Mouse (Mus musculus) limb, embryonic 13.5 days (tissue): ENCODE results near the gene Rpl13. TPM values are rescaled to one million over a fixed set of nuclear protein-coding genes. Genes with fewer than 3 reads are reported as not detected.
A peak's percentile ranks its signal among the peaks of the same experiment; 100 is the strongest.

Experiments used
- ATAC-seq: fragments of 200-750 bp; cut with Nextera tagmentation; 2 replicates; pipeline ENCODE4 v1.8.0; 2017; ENCODE audit warnings: low read depth, moderate number of reproducible peaks, moderate TSS enrichment; ENCODE audit not compliant: low FRiP score
- H3K27ac ChIP-seq: fragments of 300-500 bp; sonication (generic); 2 replicates; pipeline ENCODE4 v1.5.1; 2015; ENCODE audit warnings: inconsistent platforms, mild to moderate bottlenecking, moderate library complexity
- H3K27me3 ChIP-seq: fragments of 300-500 bp; sonication (generic); 2 replicates; pipeline ENCODE4 v1.6.1; 2015; ENCODE audit warnings: mild to moderate bottlenecking, inconsistent platforms
- H3K36me3 ChIP-seq: fragments of 300-500 bp; sonication (generic); 2 replicates; pipeline ENCODE4 v1.6.1; 2015; ENCODE audit warnings: inconsistent platforms, mild to moderate bottlenecking, moderate library complexity
- H3K4me1 ChIP-seq: fragments of 300-500 bp; sonication (generic); 2 replicates; pipeline ENCODE4 v1.6.1; 2015; ENCODE audit warnings: inconsistent platforms
- H3K4me2 ChIP-seq: fragments of 300-500 bp; sonication (generic); replicated peaks from 2 replicates; pipeline ENCODE4 v1.6.1; 2015; ENCODE audit warnings: inconsistent platforms, mild to moderate bottlenecking, moderate library complexity
- H3K4me3 ChIP-seq: fragments of 300-500 bp; sonication (generic); 2 replicates; pipeline ENCODE4 v1.5.1; 2015; ENCODE audit warnings: moderate library complexity, mild to moderate bottlenecking, inconsistent platforms
- H3K9ac ChIP-seq: fragments of 300-500 bp; sonication (generic); 2 replicates; pipeline ENCODE4 v1.6.1; 2015; ENCODE audit warnings: mild to moderate bottlenecking, inconsistent platforms
- H3K9me3 ChIP-seq: fragments of 300-500 bp; sonication (generic); 2 replicates; pipeline ENCODE4 v1.6.1; 2016; ENCODE audit warnings: inconsistent platforms
- WGBS: fragments of 180-500 bp; shearing (Covaris S2); methylation state at CpG from one replicate; pipeline ENCODE4 v1.1.7; 2015; 5-methylcytosine and 5-hydroxymethylcytosine counted together
- microRNA-seq: library from miRNA; unstranded; fragments of <30 nt; microRNA quantifications from one replicate; pipeline ENCODE4, GENCODE M21; 2016
- polyA plus RNA-seq: library from polyadenylated mRNA; unstranded; fragments of >200 nt; fragmentation: Nextera tagmentation; extraction: Ambion mirVana; gene quantifications from 2 replicates; pipeline ENCODE4 v1.2.1, GENCODE M21; 2015

The Rpl13 gene
- polyA plus RNA-seq, 1 experiment from 2014 or later, result 1,469 TPM

DNA sequence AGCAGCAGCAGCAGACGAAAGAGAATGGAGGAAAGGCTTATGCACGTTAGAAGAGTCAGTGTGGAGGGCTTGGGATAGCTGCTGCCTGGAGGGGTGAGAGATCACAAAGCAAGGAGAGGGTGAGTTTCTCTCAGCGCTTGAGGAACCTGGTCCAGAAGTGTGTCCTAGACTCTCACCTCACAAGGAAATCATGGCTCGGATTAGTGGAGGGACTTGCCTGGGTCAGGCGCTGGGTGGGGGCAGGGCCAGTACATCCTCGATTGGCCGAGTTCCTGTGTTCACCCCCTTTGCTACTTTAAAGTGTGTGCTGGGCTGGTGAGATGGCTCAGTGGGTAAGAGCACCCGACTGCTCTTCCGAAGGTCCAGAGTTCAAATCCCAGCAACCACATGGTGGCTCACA lies 33.7 kb downstream of the Rpl13 start:
- Histone ChIP-seq H3K36me3 (no peaks in the 10 kb centered on the region), H3K4me1 (peaks cover 25% of the 10 kb centered on the region), H3K9ac (no peak overlapping the region), H3K27ac (no peak overlapping the region), H3K4me3 (no peak overlapping the region), H3K4me2 (no peak overlapping the region), H3K27me3 (no peaks in the 10 kb centered on the region), H3K9me3 (peaks cover 4% of the 10 kb centered on the region; the same call in 1 of the 2 replicates)
- no peak for ATAC-seq
- 51% methylated on average over 9 of the region's 9 CpGs for WGBS

GRCm38 (mm10) chr8:123136287-123136686 lies 34.1 kb downstream of the Rpl13 start:
- Histone ChIP-seq H3K9ac (no peak overlapping the region), H3K4me1 (peaks cover 25% of the 10 kb centered on the region), H3K36me3 (no peaks in the 10 kb centered on the region), H3K9me3 (peaks cover 4% of the 10 kb centered on the region; the same call in 1 of the 2 replicates), H3K4me2 (no peak overlapping the region), H3K27me3 (no peaks in the 10 kb centered on the region), H3K27ac (peak overlapping the region; percentile 48; the same call in 1 of the 2 replicates), H3K4me3 (no peak overlapping the region)
- no peak for ATAC-seq
- WGBS, result 83% methylated on average over 9 of the region's 9 CpGs

DNA sequence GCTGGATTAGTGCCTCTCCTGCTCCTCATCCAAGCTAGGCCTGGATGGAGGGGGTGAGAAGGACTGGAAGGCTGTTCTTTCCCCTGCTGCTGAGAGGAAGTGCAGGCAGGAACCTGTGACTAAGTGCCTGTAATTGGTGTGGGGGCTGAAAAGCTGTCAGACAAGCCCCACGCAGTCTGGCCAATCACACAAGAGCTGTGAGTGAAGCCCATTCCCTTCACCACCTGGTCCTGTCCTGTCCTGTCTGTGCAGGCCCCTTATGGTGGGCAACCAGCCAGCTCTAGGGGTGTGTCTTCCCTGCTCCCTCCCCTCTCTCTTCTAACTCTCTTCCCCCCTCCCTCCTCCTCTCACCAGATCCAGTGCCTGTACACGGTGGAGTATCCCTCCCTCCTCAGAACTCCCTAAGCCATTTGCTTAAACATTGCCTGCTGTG lies 35.5 kb downstream of the Rpl13 start:
- 0 out of 2 replicates have a peak overlapping the region, but pooled peaks have one; percentile 7 for H3K4me2 ChIP-seq
- H3K9me3 ChIP-seq, result peaks cover 4% of the 10 kb centered on the region; the same call in 1 of the 2 replicates
- peak overlapping the region; percentile 85 for H3K27ac ChIP-seq
- peak; percentile 95 for ATAC-seq
- H3K4me3 ChIP-seq, result no peak overlapping the region
- H3K27me3 ChIP-seq, result no peaks in the 10 kb centered on the region
- 0% methylated on average over 2 of the region's 2 CpGs for WGBS
- peak overlapping the region; percentile 50; the same call in 1 of the 2 replicates for H3K9ac ChIP-seq
- H3K4me1 ChIP-seq, result peaks cover 35% of the 10 kb centered on the region
- no peaks in the 10 kb centered on the region for H3K36me3 ChIP-seq

DNA sequence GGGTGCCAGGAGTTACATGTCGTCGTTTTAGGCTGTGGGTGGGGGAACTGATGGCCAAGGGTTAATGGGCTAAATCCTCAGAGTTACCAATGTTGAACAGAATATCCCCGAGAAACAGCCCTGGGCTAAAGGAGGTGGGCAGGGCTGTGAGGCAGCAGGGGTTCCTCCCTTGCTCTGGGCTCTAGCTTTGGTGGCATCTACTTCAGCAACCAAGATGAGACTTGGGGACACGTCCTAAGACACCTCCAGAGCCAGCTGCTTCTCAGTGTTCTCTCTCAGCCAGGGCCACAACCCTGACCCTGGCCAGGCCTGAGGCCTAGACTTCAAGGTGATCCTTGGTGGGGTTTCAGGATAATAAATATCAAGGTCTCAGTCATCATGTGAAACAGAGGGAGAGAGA lies 36.6 kb downstream of the Rpl13 start:
- H3K27ac ChIP-seq, result no peak overlapping the region
- no peak for ATAC-seq
- 43% methylated on average over 4 of the region's 4 CpGs for WGBS

GRCm38 (mm10) chr8:123141741-123142462 lies 39.8 kb downstream of the Rpl13 start:
- ATAC-seq, result no peak
- H3K4me1 ChIP-seq, result peaks cover 29% of the 10 kb centered on the region
- no peaks in the 10 kb centered on the region for H3K27me3 ChIP-seq
- no peak overlapping the region for H3K9ac ChIP-seq
- H3K4me3 ChIP-seq, result no peak overlapping the region
- no peak overlapping the region for H3K4me2 ChIP-seq
- WGBS, result 59% methylated on average over 14 of the region's 14 CpGs
- no peaks in the 10 kb centered on the region for H3K36me3 ChIP-seq
- H3K9me3 ChIP-seq, result no peaks in the 10 kb centered on the region
- H3K27ac ChIP-seq, result peak overlapping the region; percentile 48

More for the DNA sequence above, 36.6 kb downstream of the Rpl13 start:
- H3K4me2 ChIP-seq, result no peak overlapping the region
- H3K9ac ChIP-seq, result no peak overlapping the region
- no peaks in the 10 kb centered on the region for H3K36me3 ChIP-seq
- H3K9me3 ChIP-seq, result no peaks in the 10 kb centered on the region
- no peaks in the 10 kb centered on the region for H3K27me3 ChIP-seq
- H3K4me1 ChIP-seq, result peaks cover 35% of the 10 kb centered on the region
- no peak overlapping the region for H3K4me3 ChIP-seq

DNA sequence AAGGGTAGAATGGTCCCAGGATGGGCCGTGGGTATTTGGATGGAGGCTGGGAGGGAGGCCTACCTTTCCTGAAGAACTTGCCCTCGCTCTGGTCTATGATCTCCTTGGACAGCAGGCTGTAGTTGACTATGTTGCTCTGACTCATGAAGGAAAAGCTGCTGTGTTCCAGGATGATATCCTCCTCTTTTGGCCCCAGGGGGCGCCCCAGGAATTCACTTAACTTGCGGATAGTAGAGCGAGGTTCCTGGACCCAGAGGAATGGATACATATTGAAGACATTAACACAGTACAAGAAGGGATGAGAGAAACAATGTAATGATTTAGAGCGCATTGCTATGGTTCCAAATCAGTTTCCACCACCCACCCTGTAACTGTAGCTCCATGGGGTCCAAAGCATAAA lies 43.1 kb downstream of the Rpl13 start:
- WGBS, result 55% methylated on average over 6 of the region's 6 CpGs
- no peaks in the 10 kb centered on the region for H3K36me3 ChIP-seq
- H3K27me3 ChIP-seq, result no peaks in the 10 kb centered on the region
- no peak overlapping the region for H3K4me2 ChIP-seq
- no peak overlapping the region for H3K4me3 ChIP-seq
- no peak overlapping the region for H3K9ac ChIP-seq
- no peaks in the 10 kb centered on the region for H3K9me3 ChIP-seq
- no peak overlapping the region for H3K27ac ChIP-seq
- peaks cover 9% of the 10 kb centered on the region; the same call in 1 of the 2 replicates for H3K4me1 ChIP-seq
- no peak for ATAC-seq

DNA sequence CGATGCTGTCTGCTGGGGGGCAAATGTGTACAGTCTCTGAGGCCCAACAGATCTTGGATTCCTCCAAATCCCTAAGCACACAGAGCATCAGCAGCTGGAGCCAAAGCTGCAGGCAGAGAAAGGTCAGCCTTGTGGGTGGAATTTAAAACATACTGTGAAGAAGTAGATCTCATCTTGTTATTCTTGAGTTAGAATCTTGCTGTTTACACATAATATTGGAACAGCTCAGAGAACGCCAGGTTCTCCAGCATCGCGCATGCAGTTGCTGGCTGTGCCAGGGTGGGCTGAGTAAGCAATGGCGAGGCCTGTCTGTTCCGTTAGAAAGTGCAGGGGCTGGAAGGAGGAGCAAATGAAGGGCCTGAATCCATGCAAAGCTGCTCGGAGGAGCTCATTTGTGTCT lies 44.2 kb downstream of the Rpl13 start:
- H3K4me1 ChIP-seq, result peaks cover 9% of the 10 kb centered on the region; the same call in 1 of the 2 replicates
- no peaks in the 10 kb centered on the region for H3K36me3 ChIP-seq
- H3K27me3 ChIP-seq, result no peaks in the 10 kb centered on the region
- no peak for ATAC-seq
- no peak overlapping the region for H3K4me2 ChIP-seq
- H3K27ac ChIP-seq, result no peak overlapping the region
- 82% methylated on average over 7 of the region's 7 CpGs for WGBS
- no peak overlapping the region for H3K4me3 ChIP-seq
- H3K9ac ChIP-seq, result no peak overlapping the region
- no peaks in the 10 kb centered on the region for H3K9me3 ChIP-seq

DNA sequence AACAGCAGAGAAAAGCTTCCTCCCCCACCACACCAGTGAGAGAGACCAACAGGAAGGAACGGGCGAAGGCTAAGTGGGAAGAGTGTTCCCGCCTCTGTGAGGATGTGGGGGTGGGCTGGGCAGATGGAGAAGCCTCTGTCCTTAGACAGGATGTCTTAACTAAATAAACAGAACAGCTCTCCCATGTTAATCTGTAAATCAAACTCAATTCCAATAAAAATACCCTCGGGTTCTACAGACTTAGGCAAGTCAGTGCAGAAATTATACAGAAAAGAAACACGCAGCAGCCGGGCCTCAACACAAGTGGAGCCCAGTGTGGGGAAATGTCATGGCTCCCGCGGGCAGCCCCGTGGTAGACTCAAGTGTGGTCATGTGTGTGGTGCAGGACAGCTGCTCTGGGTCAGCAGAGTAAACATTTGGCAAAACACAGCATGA lies 48.6 kb downstream of the Rpl13 start:
- ATAC-seq, result no peak
- H3K4me3 ChIP-seq, result no peak overlapping the region
- no peak overlapping the region for H3K4me2 ChIP-seq
- 68% methylated on average over 9 of the region's 9 CpGs for WGBS
- H3K36me3 ChIP-seq, result no peaks in the 10 kb centered on the region
- H3K9me3 ChIP-seq, result 0 out of 2 replicates have a peak, but pooled peaks cover 2% of the 10 kb centered on the region
- no peaks in the 10 kb centered on the region for H3K4me1 ChIP-seq
- no peak overlapping the region for H3K27ac ChIP-seq
- no peak overlapping the region for H3K9ac ChIP-seq
- no peaks in the 10 kb centered on the region for H3K27me3 ChIP-seq

Small RNAs within 50 kb of the gene (microRNA-seq; reads per million reads assigned to microRNA genes)
- gene Mir7079 (not detected), gene Mir7080 (not detected)

Other genes starting within 250 kb of the Rpl13 start
- gene Ankrd11, start 60.1 kb upstream of the Rpl13 start, polyA plus RNA-seq, result 40.9 and 48.7 TPM in 2 replicates
- gene Spg7, start 39.4 kb upstream of the Rpl13 start, polyA plus RNA-seq, result 40.8 and 41.5 TPM in 2 replicates
- 0.64 and 0.72 TPM in 2 replicates for gene Cpne7, start 15.0 kb downstream of the Rpl13 start, polyA plus RNA-seq
- 26.1 and 30.6 TPM in 2 replicates for gene Sult5a1, start 56.0 kb downstream of the Rpl13 start, polyA plus RNA-seq
- gene Dpep1, start 83.9 kb downstream of the Rpl13 start, polyA plus RNA-seq, result 2.4 and 2.5 TPM in 2 replicates
- gene Chmp1a, start 110.4 kb downstream of the Rpl13 start, polyA plus RNA-seq, result 151 and 155 TPM in 2 replicates
- gene Spata33, start 110.5 kb downstream of the Rpl13 start, polyA plus RNA-seq, result 4.9 and 7.0 TPM in 2 replicates
- 37.9 and 39.9 TPM in 2 replicates for gene Cdk10, start 122.5 kb downstream of the Rpl13 start, polyA plus RNA-seq
- 3.1 and 3.7 TPM in 2 replicates for gene Spata2l, start 133.9 kb downstream of the Rpl13 start, polyA plus RNA-seq
- 28.4 and 29.1 TPM in 2 replicates for gene Zfp276, start 151.8 kb downstream of the Rpl13 start, polyA plus RNA-seq
- gene Vps9d1, start 152.0 kb downstream of the Rpl13 start, polyA plus RNA-seq, result 32.3 and 32.7 TPM in 2 replicates
- gene Fanca, start 216.2 kb downstream of the Rpl13 start, polyA plus RNA-seq, result 26.4 and 27.2 TPM in 2 replicates
- gene Spire2, start 230.4 kb downstream of the Rpl13 start, polyA plus RNA-seq, result 0.80 and 1.1 TPM in 2 replicates